Mouse (Mus musculus): ENCODE data around the gene Fam186b.
"Not testable (repeated sequence)": the region's sequence is repeated elsewhere in the genome, so short reads cannot be mapped to it uniquely, and the experiment has no call there.

The Fam186b gene

GRCm38 (mm10) chr15:99255241-99255749, 40.4 kb downstream of the Fam186b start:
- DNase-seq = no peak

GRCm38 (mm10) chr15:99254477-99255005, 41.1 kb downstream of the Fam186b start:
- no peak for DNase-seq

GRCm38 (mm10) chr15:99253772-99254171, 41.9 kb downstream of the Fam186b start:
- DNase-seq = no peak

- DNase-seq = not testable (repeated sequence)
Observed at GRCm38 (mm10) chr15:99253175-99253479, 42.6 kb downstream of the Fam186b start.

GRCm38 (mm10) chr15:99252381-99253174, 43.1 kb downstream of the Fam186b start:
- no peak for DNase-seq

GRCm38 (mm10) chr15:99251626-99252380, 43.9 kb downstream of the Fam186b start, which contains the start of gene Mcrs1:
TSS of gene Mcrs1 (minus strand) at chr15:99251961.
- DNase-seq = peak; percentile 97 to 99

GRCm38 (mm10) chr15:99251111-99251510, 44.6 kb downstream of the Fam186b start:
- peak; percentile 41 to 43 for DNase-seq

GRCm38 (mm10) chr15:99249938-99250337, 45.8 kb downstream of the Fam186b start:
- DNase-seq = no peak

- DNase-seq = peak; percentile 48 to 50
Observed at GRCm38 (mm10) chr15:99248972-99249371, 46.7 kb downstream of the Fam186b start.

GRCm38 (mm10) chr15:99246736-99247135, 49.0 kb downstream of the Fam186b start:
- DNase-seq = peak; percentile 66 to 67

GRCm38 (mm10) chr15:99242045-99242444, 53.6 kb downstream of the Fam186b start:
- no peak for DNase-seq

GRCm38 (mm10) chr15:99241249-99241648, 54.4 kb downstream of the Fam186b start:
- DNase-seq = no peak

- DNase-seq = no peak
Observed at GRCm38 (mm10) chr15:99240129-99240528, 55.6 kb downstream of the Fam186b start.

GRCm38 (mm10) chr15:99238006-99238405, 57.7 kb downstream of the Fam186b start:
- no peak for DNase-seq

GRCm38 (mm10) chr15:99234326-99235010, 61.2 kb downstream of the Fam186b start:
- no peak for DNase-seq

- DNase-seq = no peak
Observed at GRCm38 (mm10) chr15:99233719-99234118, 62.0 kb downstream of the Fam186b start.

- no peak for DNase-seq
Observed at GRCm38 (mm10) chr15:99231998-99232397, 63.7 kb downstream of the Fam186b start.

- DNase-seq = no peak
Observed at GRCm38 (mm10) chr15:99226090-99226489, 69.6 kb downstream of the Fam186b start.

GRCm38 (mm10) chr15:99225081-99225810, 70.4 kb downstream of the Fam186b start:
- peak; percentile 38 to 61 for DNase-seq

GRCm38 (mm10) chr15:99224208-99224911, 71.3 kb downstream of the Fam186b start, which contains the start of gene Kcnh3:
TSS of gene Kcnh3 (plus strand) at chr15:99224861.
- peak; percentile 66 to 80 for DNase-seq

GRCm38 (mm10) chr15:99223585-99224207, 72.0 kb downstream of the Fam186b start:
- DNase-seq = peak; percentile 76 to 81

Measured in cerebellum, postnatal 25 days (tissue).